In genomic region chr1:178513954-178514353, GRCm38 (mm10) we compare ENCODE assay signal across 30 mouse cellular contexts. TPM values are rescaled to one million over a fixed set of nuclear protein-coding genes. Genes with fewer than 3 reads are reported as not detected.
A peak's percentile ranks its signal among the peaks of the same experiment; 100 is the strongest.
DNase-seq lines count a peak whose midpoint lies in the region; ATAC-seq lines count a peak whose summit lies in the region.
"Had no signal": no experiment of that assay in that cellular context is flagged by ENCODE, and none has a peak within 500 bp of the region (broad histone marks: within the 10 kb centered on the region; RNA-seq: fewer than 3 reads in every experiment).

No protein-coding gene starts in this region.

- H3K4me1 ChIP-seq in heart, embryonic 12.5 days (replicated peaks) = peaks cover 9% of the 10 kb centered on the region
- peaks cover 13% of the 10 kb centered on the region for H3K4me1 ChIP-seq in kidney, embryonic 15.5 days
- H3K4me1 ChIP-seq in kidney, embryonic 16.5 days (ENCODE audit: insufficient read depth, low read length) = no peaks in the 10 kb centered on the region
- H3K4me1 ChIP-seq: forebrain, embryonic 15.5 days; liver, embryonic 15.5 days; stomach, embryonic 15.5 days had no signal

- H3K4me2 ChIP-seq in heart, embryonic 12.5 days = no peak overlapping the region
- H3K4me2 ChIP-seq in kidney, embryonic 15.5 days = no peak overlapping the region
- H3K4me2 ChIP-seq in kidney, embryonic 16.5 days (replicated peaks; ENCODE audit: low read depth, low read length) = no peak overlapping the region; the same call in 1 of the 2 replicates
- H3K4me2 ChIP-seq: forebrain, embryonic 15.5 days; heart, embryonic 15.5 days; hindbrain, embryonic 15.5 days; limb, embryonic 12.5 days; liver, embryonic 15.5 days; midbrain, embryonic 11.5 days; stomach, embryonic 15.5 days had no signal

- ATAC-seq in heart, embryonic 12.5 days (ENCODE audit: insufficient number of reproducible peaks, low FRiP score) = no peak
- 0 out of 2 replicates have a peak, but pooled peaks have one; percentile 26 for ATAC-seq in kidney, embryonic 15.5 days (replicated peaks; ENCODE audit: low FRiP score)
- ATAC-seq in kidney, embryonic 16.5 days (ENCODE audit: low FRiP score, low TSS enrichment) = no peak; the same call in 1 of the 2 replicates
- no peak for ATAC-seq in erythroblast, adult 5-6 weeks (replicated peaks; ENCODE audit: low FRiP score, poor library complexity, severe bottlenecking)
- ATAC-seq: forebrain, embryonic 15.5 days; inflammation-experienced regulatory T-cells, adult 6 months; midbrain, embryonic 16.5 days; Patski had no signal

- 8% methylated on average over 5 of the region's 8 CpGs for WGBS in heart, embryonic 12.5 days
- 9% methylated on average over 6 of the region's 8 CpGs for WGBS in kidney, embryonic 15.5 days
- WGBS in kidney, embryonic 16.5 days = 2% methylated on average over 7 of the region's 8 CpGs

- H3K9ac ChIP-seq in heart, embryonic 12.5 days = no peak overlapping the region
- H3K9ac ChIP-seq in kidney, embryonic 15.5 days = no peak overlapping the region
- no peak overlapping the region for H3K9ac ChIP-seq in kidney, embryonic 16.5 days (replicated peaks; ENCODE audit: low read length)
- H3K9ac ChIP-seq: forebrain, embryonic 15.5 days; heart, embryonic 15.5 days; hindbrain, embryonic 15.5 days; limb, embryonic 12.5 days; liver, embryonic 15.5 days; stomach, embryonic 15.5 days had no signal

- no peak overlapping the region for H3K4me3 ChIP-seq in heart, embryonic 12.5 days
- no peak overlapping the region for H3K4me3 ChIP-seq in kidney, embryonic 15.5 days (replicated peaks)
- no peak overlapping the region for H3K4me3 ChIP-seq in kidney, embryonic 16.5 days (ENCODE audit: low read length)
- H3K4me3 ChIP-seq: forebrain, embryonic 10.5 days; forebrain, embryonic 15.5 days; heart, adult 2 months; heart, embryonic 15.5 days; hindbrain, embryonic 15.5 days; limb, embryonic 12.5 days; liver, embryonic 15.5 days; stomach, embryonic 15.5 days had no signal

- intact Hi-C loops in left cerebral cortex, postnatal 36 days (cut with DNase I) = no loop called here

- DNase-seq in heart, adult 11 months = peak; percentile 42
- peak; percentile 8 for DNase-seq in retina, postnatal 1 day
- DNase-seq in retina, embryonic 14.5 days (ENCODE audit: low spot score) = no peak
- DNase-seq in left cerebral cortex, postnatal 36 days (ENCODE audit: low spot score in 2 of 2) = no peak
- DNase-seq: adrenal gland, postnatal 10 days; cerebellum, adult 8-10 months; cerebellum, postnatal 25 days; gastrocnemius, postnatal 25 days; heart, adult 2 months; heart, postnatal 36 days; kidney, adult 11 months; kidney, postnatal 25 days; lung, postnatal 10 days; thymus, adult 18-20 months; thymus, postnatal 25 days had no signal

- no peaks in the 10 kb centered on the region; the same call in 1 of the 2 replicates for H3K27me3 ChIP-seq in heart, embryonic 12.5 days (replicated peaks)
- H3K27me3 ChIP-seq in kidney, embryonic 15.5 days = no peaks in the 10 kb centered on the region
- no peaks in the 10 kb centered on the region for H3K27me3 ChIP-seq in kidney, embryonic 16.5 days (ENCODE audit: insufficient read depth, low read length)
- H3K27me3 ChIP-seq: forebrain, embryonic 15.5 days; heart, embryonic 15.5 days; hindbrain, embryonic 15.5 days; limb, embryonic 12.5 days; liver, embryonic 15.5 days; Patski; stomach, embryonic 15.5 days had no signal

- no peak overlapping the region for H3K27ac ChIP-seq in heart, embryonic 12.5 days (ENCODE audit: poor library complexity, severe bottlenecking)
- no peak overlapping the region for H3K27ac ChIP-seq in kidney, embryonic 15.5 days
- no peak overlapping the region for H3K27ac ChIP-seq in kidney, embryonic 16.5 days (ENCODE audit: low read length)
- H3K27ac ChIP-seq: forebrain, embryonic 10.5 days; forebrain, embryonic 15.5 days; heart, adult 2 months; heart, embryonic 15.5 days; hindbrain, embryonic 15.5 days; limb, embryonic 12.5 days; liver, embryonic 15.5 days; stomach, embryonic 15.5 days had no signal

- H3K9me3 ChIP-seq in heart, embryonic 12.5 days (replicated peaks) = no peaks in the 10 kb centered on the region
- no peaks in the 10 kb centered on the region for H3K9me3 ChIP-seq in kidney, embryonic 15.5 days (replicated peaks)
- H3K9me3 ChIP-seq in kidney, embryonic 16.5 days (ENCODE audit: low read length) = no peaks in the 10 kb centered on the region
- H3K9me3 ChIP-seq: forebrain, embryonic 10.5 days; forebrain, embryonic 15.5 days; heart, embryonic 15.5 days; hindbrain, embryonic 15.5 days; limb, embryonic 12.5 days; liver, embryonic 15.5 days; stomach, embryonic 15.5 days had no signal

- no peaks in the 10 kb centered on the region for H3K36me3 ChIP-seq in heart, embryonic 12.5 days
- no peaks in the 10 kb centered on the region for H3K36me3 ChIP-seq in kidney, embryonic 15.5 days
- H3K36me3 ChIP-seq in kidney, embryonic 16.5 days (ENCODE audit: insufficient read depth, low read length) = no peaks in the 10 kb centered on the region
- H3K36me3 ChIP-seq: forebrain, embryonic 10.5 days; forebrain, embryonic 15.5 days; heart, embryonic 15.5 days; hindbrain, embryonic 15.5 days; limb, embryonic 12.5 days; liver, embryonic 15.5 days; stomach, embryonic 15.5 days had no signal

RNA-seq across cellular contexts. Expression of gene Kif26b, which starts 15.0 kb away (rescaled TPM):
- polyA plus RNA-seq in heart, embryonic 12.5 days (2016; fragmentation: Nextera tagmentation; extraction: Ambion mirVana) = 25.1 and 28.1 TPM in 2 replicates
- 13.2 and 13.4 TPM in 2 replicates for polyA plus RNA-seq in kidney, embryonic 15.5 days (2015; fragmentation: Nextera tagmentation; extraction: Ambion mirVana)
- polyA plus RNA-seq in kidney, embryonic 16.5 days (2015; fragmentation: Nextera tagmentation; extraction: Ambion mirVana) = 9.3 and 11.4 TPM in 2 replicates
- 10 to 100 TPM in 1 of 2 experiments, 1 to 10 TPM in 1; 6.6 to 10.7 TPM for total RNA-seq in left cerebral cortex, postnatal 36 days (2021)
- not detected in 2 replicates for total RNA-seq in erythroblast, adult 5-6 weeks (2015; ENCODE audit: low replicate concordance)
- 0.56 TPM in 1 of 2 replicates, not detected in the other for total RNA-seq in erythroblast, adult 5-6 weeks (2017; ENCODE audit: low replicate concordance)
- polyA plus RNA-seq: inflammation-experienced regulatory T-cells, adult 6 months had no signal

Comparison
In these comparisons a context has a peak if more than half of its experiments do, and no peak if none do; other contexts are left out.
1. DNase-seq: peak in heart, adult 11 months (single experiment) and retina, postnatal 1 day (single experiment); none in retina, embryonic 14.5 days (single experiment) and left cerebral cortex, postnatal 36 days (0 of 2).